Mouse (Mus musculus) embryo, embryonic 10 days (tissue): Measurements from ENCODE around the gene Gstm3.

Experiments
- DNase-seq: peaks from one replicate; pipeline ENCODE4 v3.0.0-alpha.2; 2015; ENCODE audit warnings: low spot score

Gstm3 gene

GRCm38 (mm10) chr3:107929243-107929642, 39.8 kb downstream of the Gstm3 start:
- DNase-seq, result no peak

DNA sequence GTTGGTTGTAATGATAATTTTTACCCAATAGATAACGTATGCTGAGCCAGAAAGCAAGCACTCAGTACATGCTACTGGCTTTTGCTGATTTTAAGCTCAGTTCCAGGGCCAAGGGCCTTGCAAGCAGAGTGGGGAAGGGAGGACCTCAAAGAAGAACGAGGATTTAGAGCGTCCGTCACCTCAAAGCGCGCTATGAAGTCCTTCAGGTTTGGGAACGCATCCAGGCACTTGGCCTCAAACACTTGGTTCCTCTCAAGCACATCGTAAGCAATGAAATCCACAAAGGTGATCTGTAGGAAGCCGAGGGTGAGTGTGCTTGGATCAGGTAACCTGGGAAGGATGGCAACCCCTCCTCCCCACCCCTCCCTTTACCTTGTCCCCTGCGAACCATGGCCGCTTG, 40.4 kb downstream of the Gstm3 start:
- DNase-seq, result no peak

DNA sequence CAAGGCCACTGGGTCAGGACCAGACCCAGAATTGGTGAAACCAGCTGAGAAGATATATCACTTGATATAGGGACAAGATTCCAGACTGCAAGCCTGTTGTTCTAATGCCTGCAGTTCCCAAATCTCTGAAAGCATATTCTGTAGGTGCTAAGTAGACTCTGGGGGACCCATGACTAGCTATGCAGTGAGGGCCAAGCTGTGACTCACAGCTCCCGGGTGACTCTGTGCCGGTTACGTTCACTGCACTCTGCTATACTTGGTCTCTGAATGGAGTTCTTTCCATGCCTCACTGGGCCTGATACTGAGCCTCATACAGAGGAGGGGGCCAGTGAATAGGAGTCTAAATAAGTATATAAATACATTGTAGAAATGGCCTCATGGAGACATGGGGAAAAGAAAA, 41.2 kb downstream of the Gstm3 start:
- no peak for DNase-seq

DNA sequence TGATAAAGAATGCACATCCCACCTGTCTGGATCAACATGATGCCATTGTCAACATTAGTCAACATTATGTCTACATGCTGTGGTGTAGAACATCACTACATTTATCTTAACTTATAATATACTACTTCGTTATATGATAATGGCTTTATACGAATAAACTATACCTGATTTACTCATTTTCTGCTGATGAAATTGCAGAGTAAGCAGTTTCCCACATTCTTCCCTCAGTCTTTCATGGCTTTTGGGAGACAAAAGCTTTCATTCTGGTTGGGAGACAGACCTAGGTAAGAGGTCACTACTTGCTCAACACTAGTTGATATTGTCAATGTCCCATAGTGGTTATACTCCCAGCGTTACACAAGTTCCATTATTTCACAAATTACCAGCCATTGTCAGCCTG, 43.7 kb downstream of the Gstm3 start:
- no peak for DNase-seq

- no peak for DNase-seq
These were observed 48.7 kb downstream of the Gstm3 start for GRCm38 (mm10) chr3:107920348-107920747.

GRCm38 (mm10) chr3:107917783-107918408, 51.2 kb downstream of the Gstm3 start:
- peak; percentile 81 for DNase-seq

GRCm38 (mm10) chr3:107917097-107917496, 52.0 kb downstream of the Gstm3 start:
- DNase-seq, result no peak

GRCm38 (mm10) chr3:107916674-107917073, 52.4 kb downstream of the Gstm3 start:
- no peak for DNase-seq
